Mouse (Mus musculus) megakaryocyte, embryonic 14.5 days (primary cell): ENCODE results near the gene Gm21969.

Experiments
- FLI1 ChIP-seq: IDR thresholded peaks from 2 replicates; pipeline ENCODE4 v1.6.1; 2012; ENCODE audit warnings: low read length, inconsistent platforms, mixed read lengths
- GATA1 ChIP-seq: IDR thresholded peaks from 3 replicates; pipeline ENCODE4 v1.6.1; 2012; ENCODE audit warnings: mixed read lengths, low read length, inconsistent platforms, borderline replicate concordance

- TF ChIP-seq FLI1 (no peak), GATA1 (no peak)
These were observed 24.4 kb downstream of the Gm21969 start for GRCm38 (mm10) chr4:139627361-139627760.
